Mouse (Mus musculus) limb, embryonic 12.5 days (tissue): ENCODE measurements around the gene Zfp991. TPM values are rescaled to one million over a fixed set of nuclear protein-coding genes. Genes with fewer than 3 reads are reported as not detected.
A peak's percentile ranks its signal among the peaks of the same experiment; 100 is the strongest.
"Not testable (repeated sequence)": the region's sequence is repeated elsewhere in the genome, so short reads cannot be mapped to it uniquely, and the experiment has no call there.

Source experiments
- ATAC-seq: fragments of 200-750 bp; cut with Nextera tagmentation; 2 replicates; pipeline ENCODE4 v1.8.0; 2017; ENCODE audit warnings: low read depth, moderate TSS enrichment; ENCODE audit not compliant: insufficient number of reproducible peaks, insufficient read depth, low FRiP score, low TSS enrichment
- H3K27ac ChIP-seq: fragments of 300-500 bp; sonication (generic); 2 replicates; pipeline ENCODE4 v1.5.1; 2016; ENCODE audit warnings: mild to moderate bottlenecking, moderate library complexity
- H3K27me3 ChIP-seq: fragments of 300-500 bp; sonication (generic); 2 replicates; pipeline ENCODE4 v1.6.1; 2016; ENCODE audit warnings: mild to moderate bottlenecking, moderate library complexity
- H3K36me3 ChIP-seq: fragments of 300-500 bp; sonication (generic); 2 replicates; pipeline ENCODE4 v1.6.1; 2016; ENCODE audit warnings: mild to moderate bottlenecking, moderate library complexity
- H3K4me1 ChIP-seq: fragments of 300-500 bp; sonication (generic); replicated peaks from 2 replicates; pipeline ENCODE4 v1.6.1; 2016
- H3K4me2 ChIP-seq: fragments of 300-500 bp; sonication (generic); 2 replicates; pipeline ENCODE4 v1.6.1; 2016; ENCODE audit warnings: mild to moderate bottlenecking, moderate library complexity
- H3K4me3 ChIP-seq: fragments of 300-500 bp; sonication (generic); replicated peaks from 2 replicates; pipeline ENCODE4 v1.5.1; 2016; ENCODE audit warnings: mild to moderate bottlenecking
- H3K9ac ChIP-seq: fragments of 300-500 bp; sonication (generic); replicated peaks from 2 replicates; pipeline ENCODE4 v1.6.1; 2016; ENCODE audit warnings: mild to moderate bottlenecking, moderate library complexity
- H3K9me3 ChIP-seq: fragments of 300-500 bp; sonication (generic); 2 replicates; pipeline ENCODE4 v1.6.1; 2016; ENCODE audit warnings: mild to moderate bottlenecking, moderate library complexity
- WGBS: fragments of 180-500 bp; shearing (Covaris S2); methylation state at CpG from one replicate; pipeline ENCODE4 v1.1.7; 2016; 5-methylcytosine and 5-hydroxymethylcytosine counted together
- polyA plus RNA-seq: library from polyadenylated mRNA; unstranded; fragments of >200 nt; fragmentation: Nextera tagmentation; extraction: Ambion mirVana; gene quantifications from 2 replicates; pipeline ENCODE4 v1.2.1, GENCODE M21; 2016

Gene Zfp991
- polyA plus RNA-seq, 1 experiment from 2014 or later, result 9.5 TPM

DNA sequence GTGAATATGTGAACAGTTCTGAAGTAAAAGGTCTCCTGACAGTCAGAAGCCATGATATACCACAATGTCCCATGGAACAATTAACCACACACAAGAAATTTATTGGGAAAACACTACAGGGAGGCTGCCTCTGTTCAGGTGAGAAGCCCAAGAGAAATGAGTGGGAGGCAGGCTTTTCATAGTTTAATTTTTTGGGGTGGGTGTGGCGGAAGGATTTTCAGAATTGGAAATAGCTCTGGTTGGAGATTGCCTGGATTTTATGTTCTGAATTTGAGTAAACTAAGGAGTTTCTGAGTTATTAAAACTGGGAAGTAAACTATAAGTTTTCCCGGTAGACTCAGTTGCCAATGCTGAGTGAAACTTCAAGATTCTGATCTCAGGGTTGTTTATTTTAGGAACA, 4.7 kb upstream of the Zfp991 start:
- not testable (repeated sequence) for H3K36me3 ChIP-seq, H3K4me3 ChIP-seq, H3K4me2 ChIP-seq, H3K27ac ChIP-seq, H3K27me3 ChIP-seq, H3K4me1 ChIP-seq, ATAC-seq, H3K9ac ChIP-seq
- WGBS, result 85% methylated on average over 2 of the region's 2 CpGs
- H3K9me3 ChIP-seq, result peaks cover 29% of the 10 kb centered on the region

DNA sequence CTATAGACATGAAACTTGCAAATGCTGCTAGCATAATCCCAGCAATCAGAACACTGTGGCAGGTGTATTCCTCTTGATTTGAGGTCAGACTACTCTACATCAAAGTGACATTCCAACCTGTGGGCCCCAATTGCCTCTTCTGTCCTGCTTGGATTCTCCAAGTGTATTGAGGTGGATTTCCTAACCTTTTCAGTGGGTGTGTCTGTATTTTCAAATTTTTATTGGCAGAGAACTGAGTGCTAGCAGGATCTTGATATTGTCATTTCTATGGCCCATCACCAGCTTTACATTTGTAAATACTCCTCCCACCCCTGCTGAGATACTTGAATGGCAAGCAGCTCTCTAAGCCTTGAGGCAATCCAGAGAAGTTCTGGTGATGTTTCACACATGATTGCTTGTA, 3.7 kb upstream of the Zfp991 start:
- H3K27me3 ChIP-seq, H3K36me3 ChIP-seq, ATAC-seq, H3K27ac ChIP-seq, H3K4me2 ChIP-seq, H3K4me1 ChIP-seq, H3K4me3 ChIP-seq, H3K9ac ChIP-seq: not testable (repeated sequence)
- H3K9me3 ChIP-seq, result peaks cover 21% of the 10 kb centered on the region

DNA sequence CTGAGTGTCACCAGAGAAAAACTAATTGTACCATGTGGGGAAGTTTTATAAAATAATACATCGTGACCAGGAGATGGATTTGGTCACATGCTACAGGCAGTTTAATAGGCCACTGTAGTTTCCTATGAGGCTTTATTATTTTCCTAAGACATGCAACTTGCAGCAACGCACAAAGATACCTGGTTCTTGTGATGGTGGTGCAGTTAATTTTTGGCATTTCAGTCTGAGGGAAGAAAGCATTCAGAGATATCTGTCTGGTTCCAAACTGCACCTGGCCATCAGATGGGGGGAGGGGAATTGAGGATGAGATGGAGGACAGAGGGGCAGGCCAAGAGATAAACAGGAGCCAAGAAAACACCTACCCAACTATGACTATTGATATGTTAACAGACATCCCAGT, 1.8 kb downstream of the Zfp991 start:
- H3K4me1 ChIP-seq, H3K36me3 ChIP-seq, H3K4me2 ChIP-seq, H3K9me3 ChIP-seq, ATAC-seq, H3K27ac ChIP-seq, H3K4me3 ChIP-seq, H3K27me3 ChIP-seq, H3K9ac ChIP-seq: not testable (repeated sequence)
- WGBS, result 51% methylated on average over 2 of the region's 2 CpGs

DNA sequence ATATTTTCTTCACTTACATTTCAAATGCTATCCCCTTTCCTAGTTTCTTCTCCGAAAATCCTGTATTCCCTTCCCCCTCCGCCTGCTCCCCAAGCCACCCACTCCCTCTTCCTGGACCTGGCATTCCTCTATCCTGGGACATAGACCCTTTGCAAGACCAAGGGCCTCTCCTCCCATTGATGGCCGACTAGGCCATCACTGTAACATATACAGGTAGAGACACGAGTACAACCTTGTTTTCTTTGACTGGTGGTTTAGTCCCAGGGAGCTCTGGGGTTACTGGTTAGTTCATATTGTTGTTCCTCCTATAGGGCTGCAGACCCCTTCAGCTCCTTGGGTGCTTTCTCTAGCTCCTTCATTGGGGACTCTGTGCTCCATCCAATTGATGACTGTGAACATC, 9.9 kb downstream of the Zfp991 start:
- peak; percentile 63; the same call in 1 of the 2 replicates for ATAC-seq
- H3K36me3 ChIP-seq, H3K27ac ChIP-seq, H3K27me3 ChIP-seq, H3K4me3 ChIP-seq, H3K9me3 ChIP-seq, H3K4me2 ChIP-seq, H3K9ac ChIP-seq, H3K4me1 ChIP-seq: not testable (repeated sequence)
- 78% methylated on average over 4 of the region's 4 CpGs for WGBS

DNA sequence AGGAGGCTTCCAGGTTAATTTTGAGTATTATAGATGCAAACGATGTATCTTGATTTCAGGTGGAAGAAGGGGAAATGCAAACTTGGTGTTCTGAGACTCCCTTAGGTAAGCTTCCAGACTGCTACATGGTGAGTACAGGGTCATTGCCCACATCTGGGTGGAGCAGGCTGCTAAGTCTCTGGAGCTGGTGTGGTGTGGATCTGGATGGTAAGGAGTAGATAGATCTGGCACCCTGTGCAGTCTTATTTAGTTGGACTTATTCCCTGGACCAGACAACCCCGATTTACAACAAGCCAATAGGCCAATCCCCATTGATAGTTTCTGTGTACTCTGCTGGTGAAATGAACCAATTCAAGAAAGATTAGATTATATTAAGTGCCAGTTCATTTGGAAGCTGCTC, 33.4 kb downstream of the Zfp991 start:
- H3K27me3 ChIP-seq, H3K27ac ChIP-seq, H3K9me3 ChIP-seq, H3K36me3 ChIP-seq, ATAC-seq, H3K4me3 ChIP-seq, H3K9ac ChIP-seq, H3K4me2 ChIP-seq, H3K4me1 ChIP-seq: not testable (repeated sequence)
- 92% methylated on average over 2 of the region's 2 CpGs for WGBS

DNA sequence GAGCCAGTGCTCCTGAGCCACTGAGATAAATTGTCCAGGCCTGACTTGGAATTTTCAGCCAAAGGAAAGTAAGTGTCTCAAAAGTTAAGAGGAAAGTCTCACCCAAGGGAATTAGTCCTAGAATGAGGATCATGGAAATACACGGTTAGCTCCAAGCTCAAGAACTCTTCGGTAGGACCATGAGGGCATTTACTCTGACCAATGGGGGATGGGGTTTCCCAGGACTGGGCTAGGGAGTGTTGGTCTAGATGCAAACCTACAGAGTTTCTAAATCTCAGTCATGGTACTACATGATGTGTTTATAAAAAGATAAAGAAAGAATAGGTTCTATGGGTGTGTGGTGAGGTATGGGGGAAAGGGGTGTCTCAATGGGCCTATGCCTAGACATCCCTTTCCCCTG, 38.7 kb downstream of the Zfp991 start:
- 0 out of 2 replicates have a peak, but pooled peaks have one; percentile 32 for ATAC-seq
- H3K4me1 ChIP-seq, H3K9me3 ChIP-seq, H3K36me3 ChIP-seq, H3K4me2 ChIP-seq, H3K9ac ChIP-seq, H3K27me3 ChIP-seq, H3K27ac ChIP-seq, H3K4me3 ChIP-seq: not testable (repeated sequence)
- 93% methylated on average over 2 of the region's 2 CpGs for WGBS

DNA sequence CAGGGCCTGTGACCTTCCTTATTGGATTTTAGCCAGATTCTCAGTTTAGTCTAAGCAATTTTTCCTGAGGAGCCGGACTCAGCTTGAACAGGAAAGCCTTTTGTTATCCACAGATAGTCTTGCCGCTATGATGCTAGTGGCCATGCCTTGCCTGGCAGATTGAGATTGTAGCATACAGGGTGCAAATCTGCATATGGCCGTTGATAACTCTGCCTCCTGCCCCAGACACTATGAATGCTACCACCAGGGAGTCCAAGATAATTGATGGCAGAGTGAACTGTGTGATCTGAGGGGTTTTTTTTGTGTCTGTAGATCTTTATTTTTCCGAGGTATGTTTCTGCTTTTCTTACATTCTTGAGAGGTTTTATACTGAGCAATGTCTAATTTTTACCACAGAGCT, 39.7 kb downstream of the Zfp991 start:
- not testable (repeated sequence) for H3K9me3 ChIP-seq, H3K4me3 ChIP-seq, H3K36me3 ChIP-seq, H3K4me1 ChIP-seq, H3K27me3 ChIP-seq, H3K27ac ChIP-seq, ATAC-seq, H3K9ac ChIP-seq, H3K4me2 ChIP-seq
- 54% methylated on average over 1 of the region's 4 CpGs for WGBS

DNA sequence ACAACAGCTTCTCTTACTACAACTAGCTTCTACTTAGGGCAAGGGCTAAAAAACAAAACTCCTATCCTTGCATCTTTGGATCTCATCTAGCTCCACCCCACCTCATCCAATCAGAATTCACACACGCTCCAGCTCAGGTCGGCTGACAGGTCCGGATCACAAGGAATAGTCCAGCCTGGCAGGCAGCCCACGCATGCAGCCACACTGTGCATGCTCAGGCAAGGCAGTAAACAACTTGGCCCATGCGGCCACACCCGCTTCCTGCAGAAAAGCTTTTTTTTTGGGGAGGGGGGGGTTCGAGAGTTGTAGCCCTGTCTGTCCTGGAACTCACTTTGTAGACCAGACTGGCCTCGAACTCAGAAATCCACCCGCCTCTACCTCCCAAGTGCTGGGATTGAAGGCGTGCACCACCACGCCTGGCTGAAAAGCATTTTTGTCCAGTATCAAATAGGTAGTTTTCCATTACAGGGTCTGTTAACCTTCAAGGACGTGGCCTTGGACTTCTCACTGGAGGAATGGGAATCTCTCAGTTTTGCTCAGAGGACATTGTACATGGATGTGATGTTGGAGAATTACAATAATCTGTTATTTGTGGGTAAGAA, 44.5 kb downstream of the Zfp991 start:
- not testable (repeated sequence) for H3K4me3 ChIP-seq, H3K4me2 ChIP-seq, H3K4me1 ChIP-seq, H3K9ac ChIP-seq, H3K27me3 ChIP-seq, H3K9me3 ChIP-seq, H3K27ac ChIP-seq, H3K36me3 ChIP-seq
- WGBS, result 88% methylated on average over 11 of the region's 12 CpGs
- peak; percentile 61; the same call in 1 of the 2 replicates for ATAC-seq

DNA sequence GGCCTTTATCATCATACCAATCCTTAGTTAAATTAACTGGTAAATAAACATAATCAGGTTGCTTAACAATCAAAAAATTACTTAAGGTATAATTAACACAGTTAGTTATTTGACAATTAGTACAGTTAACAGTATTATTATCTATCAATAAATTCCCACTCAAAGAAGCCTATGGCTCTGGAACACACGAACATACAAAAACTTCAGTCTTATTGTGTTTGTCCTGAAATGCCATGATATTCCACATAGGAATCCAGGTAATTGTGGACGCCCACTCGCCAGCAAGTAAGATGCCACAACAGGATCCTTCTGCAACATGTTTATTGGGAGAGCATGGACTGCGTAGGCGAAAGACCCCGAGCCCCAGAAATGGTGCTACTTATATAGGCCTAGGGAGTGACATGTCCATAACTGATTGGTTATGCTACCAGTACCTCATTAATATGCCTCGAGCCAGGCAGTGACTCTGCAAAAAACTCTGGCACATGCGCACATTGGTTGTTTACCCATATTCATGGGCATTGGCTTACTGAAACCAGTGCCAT, 49.4 kb downstream of the Zfp991 start:
- 93% methylated on average over 8 of the region's 8 CpGs for WGBS
- not testable (repeated sequence) for H3K4me2 ChIP-seq, H3K27ac ChIP-seq, H3K9me3 ChIP-seq, H3K27me3 ChIP-seq, H3K9ac ChIP-seq, H3K4me3 ChIP-seq, ATAC-seq, H3K36me3 ChIP-seq, H3K4me1 ChIP-seq

DNA sequence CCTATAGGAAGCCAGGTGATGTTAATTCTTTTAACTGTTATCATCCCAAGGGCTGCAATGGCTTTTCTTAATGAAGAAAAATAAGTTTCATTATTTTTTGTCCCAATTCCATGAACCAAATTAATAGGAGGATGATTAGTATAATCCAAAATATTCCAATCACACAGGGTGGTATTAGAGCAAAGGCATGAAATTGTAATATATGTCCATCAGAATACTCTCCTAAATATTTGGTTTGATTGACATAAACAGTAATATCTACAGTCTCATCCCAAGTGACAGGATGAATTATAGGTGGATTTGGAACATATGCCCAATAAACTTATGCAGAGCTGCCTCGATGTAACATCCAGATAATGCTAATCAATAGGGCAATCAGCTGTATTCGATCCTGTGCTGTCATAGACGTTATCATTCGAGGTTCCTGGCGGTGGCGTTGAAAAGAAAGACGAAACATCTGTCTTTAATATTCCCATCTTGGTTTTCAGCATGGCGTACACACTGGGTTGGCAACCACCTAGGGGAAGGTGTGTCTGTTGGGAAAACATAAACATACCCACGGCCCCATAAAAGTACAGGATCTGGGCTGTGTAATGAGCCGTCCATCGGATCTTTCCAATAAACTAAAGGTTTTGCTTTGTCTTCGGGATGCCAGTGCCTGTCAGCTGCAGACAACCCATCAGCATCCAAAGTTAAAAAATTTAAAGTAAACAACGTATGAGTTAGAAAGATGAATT, 50.3 kb downstream of the Zfp991 start:
- not testable (repeated sequence) for H3K4me3 ChIP-seq, H3K4me1 ChIP-seq, H3K4me2 ChIP-seq, H3K27ac ChIP-seq, H3K9me3 ChIP-seq, H3K9ac ChIP-seq, H3K27me3 ChIP-seq, H3K36me3 ChIP-seq, ATAC-seq
- WGBS, result no CpG with 5 or more reads among the region's 13 CpGs

DNA sequence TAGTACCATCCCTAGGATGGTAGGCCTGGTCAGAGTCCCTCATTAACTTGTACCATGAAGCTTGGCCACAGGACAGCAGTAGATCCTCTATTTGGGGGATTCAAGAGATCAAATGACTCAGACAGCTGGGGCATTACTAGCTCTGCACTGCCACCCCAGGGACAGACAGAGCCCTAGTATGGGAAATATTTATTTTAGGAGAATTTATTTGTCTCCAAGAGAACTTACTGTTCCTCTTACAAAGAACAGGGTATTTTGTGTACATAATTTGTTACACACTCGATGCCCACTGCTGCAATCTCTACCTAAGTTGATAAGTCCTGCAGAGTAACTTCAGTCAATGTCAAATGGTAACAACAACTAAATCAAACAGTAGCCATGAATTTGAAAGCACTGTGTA, 55.0 kb downstream of the Zfp991 start:
- peak; percentile 48; the same call in 1 of the 2 replicates for ATAC-seq
- not testable (repeated sequence) for H3K27ac ChIP-seq, H3K36me3 ChIP-seq, H3K9ac ChIP-seq, H3K4me2 ChIP-seq, H3K27me3 ChIP-seq, H3K4me3 ChIP-seq, H3K4me1 ChIP-seq
- WGBS, result 95% methylated on average over 1 of the region's 1 CpGs
- H3K9me3 ChIP-seq, result peaks cover 12% of the 10 kb centered on the region
